ENCODE assay signal across 8 mouse cellular contexts in genomic region chr14:32201354-32201753, GRCm38 (mm10). TPM values are rescaled to one million over a fixed set of nuclear protein-coding genes. Genes with fewer than 3 reads are reported as not detected.
DNase-seq lines count a peak whose midpoint lies in the region; ATAC-seq and TF ChIP-seq lines count a peak whose summit lies in the region.

No protein-coding gene starts in this region.

- H3K36me3 ChIP-seq in kidney, embryonic 15.5 days, result peaks cover 34% of the 10 kb centered on the region
- peaks cover 47% of the 10 kb centered on the region for H3K36me3 ChIP-seq in G1E (replicated peaks)
- H3K36me3 ChIP-seq in embryonic facial prominence, embryonic 14.5 days (ENCODE audit: control insufficient read depth, insufficient read depth, low read length), result peaks cover 28% of the 10 kb centered on the region
- peaks cover 33% of the 10 kb centered on the region for H3K36me3 ChIP-seq in limb, embryonic 12.5 days
- H3K36me3 ChIP-seq in neural tube, embryonic 12.5 days, result peaks cover 22% of the 10 kb centered on the region

- peaks cover 28% of the 10 kb centered on the region for H3K4me1 ChIP-seq in kidney, embryonic 15.5 days
- H3K4me1 ChIP-seq in G1E (ENCODE audit: insufficient read depth, low read depth, low read length), result peaks cover 42% of the 10 kb centered on the region
- H3K4me1 ChIP-seq in embryonic facial prominence, embryonic 14.5 days (ENCODE audit: control insufficient read depth, insufficient read depth, low read length), result peaks cover 18% of the 10 kb centered on the region
- peaks cover 21% of the 10 kb centered on the region for H3K4me1 ChIP-seq in limb, embryonic 12.5 days (replicated peaks)
- peaks cover 25% of the 10 kb centered on the region for H3K4me1 ChIP-seq in neural tube, embryonic 12.5 days

- 0% methylated on average over 26 of the region's 26 CpGs for WGBS in kidney, embryonic 15.5 days
- 0% methylated on average over 21 of the region's 26 CpGs for WGBS in embryonic facial prominence, embryonic 14.5 days
- WGBS in limb, embryonic 12.5 days, result under 1% methylated on average over 26 of the region's 26 CpGs
- 3% methylated on average over 26 of the region's 26 CpGs for WGBS in neural tube, embryonic 12.5 days

- H3K27me3 ChIP-seq in kidney, embryonic 15.5 days, result no peaks in the 10 kb centered on the region
- no peaks in the 10 kb centered on the region for H3K27me3 ChIP-seq in G1E (ENCODE audit: insufficient read depth, low read length)
- H3K27me3 ChIP-seq in embryonic facial prominence, embryonic 14.5 days (replicated peaks; ENCODE audit: control insufficient read depth, insufficient read depth, low read length), result no peaks in the 10 kb centered on the region
- H3K27me3 ChIP-seq in limb, embryonic 12.5 days, result no peaks in the 10 kb centered on the region
- no peaks in the 10 kb centered on the region for H3K27me3 ChIP-seq in neural tube, embryonic 12.5 days (replicated peaks)

- peak overlapping the region; percentile 98 for H3K9ac ChIP-seq in kidney, embryonic 15.5 days
- peak overlapping the region; percentile 92 for H3K9ac ChIP-seq in embryonic facial prominence, embryonic 14.5 days (ENCODE audit: low read depth, low read length)
- H3K9ac ChIP-seq in limb, embryonic 12.5 days (replicated peaks), result peak overlapping the region; percentile 95
- peak overlapping the region; percentile 93 for H3K9ac ChIP-seq in neural tube, embryonic 12.5 days

- no peaks in the 10 kb centered on the region for H3K9me3 ChIP-seq in kidney, embryonic 15.5 days (replicated peaks)
- no peaks in the 10 kb centered on the region for H3K9me3 ChIP-seq in G1E (replicated peaks)
- H3K9me3 ChIP-seq in embryonic facial prominence, embryonic 14.5 days (ENCODE audit: control insufficient read depth, low read length), result no peaks in the 10 kb centered on the region
- H3K9me3 ChIP-seq in limb, embryonic 12.5 days, result peaks cover 5% of the 10 kb centered on the region; the same call in 1 of the 2 replicates
- H3K9me3 ChIP-seq in neural tube, embryonic 12.5 days, result peaks cover 3% of the 10 kb centered on the region; the same call in 1 of the 2 replicates

- H3K27ac ChIP-seq in kidney, embryonic 15.5 days, result peak overlapping the region; percentile 71
- peak overlapping the region; percentile 58; the same call in 1 of the 2 replicates for H3K27ac ChIP-seq in embryonic facial prominence, embryonic 14.5 days (replicated peaks; ENCODE audit: low read depth, low read length)
- H3K27ac ChIP-seq in limb, embryonic 12.5 days, result peak overlapping the region; percentile 5; the same call in 1 of the 2 replicates
- no peak overlapping the region for H3K27ac ChIP-seq in neural tube, embryonic 12.5 days

- H3K4me2 ChIP-seq in kidney, embryonic 15.5 days, result peak overlapping the region; percentile 67
- H3K4me2 ChIP-seq in embryonic facial prominence, embryonic 14.5 days (ENCODE audit: low read depth, low read length), result peak overlapping the region; percentile 80
- H3K4me2 ChIP-seq in limb, embryonic 12.5 days, result peak overlapping the region; percentile 90
- H3K4me2 ChIP-seq in neural tube, embryonic 12.5 days (replicated peaks), result peak overlapping the region; percentile 75

- TF ChIP-seq CTCF in G1E (IDR thresholded peaks at IDR 0.05; ENCODE audit: low read depth, low read length), result no peak

- peak overlapping the region; percentile 99 for H3K4me3 ChIP-seq in kidney, embryonic 15.5 days (replicated peaks)
- peak overlapping the region; percentile 97 for H3K4me3 ChIP-seq in G1E (ENCODE audit: low read depth, low read length)
- H3K4me3 ChIP-seq in embryonic facial prominence, embryonic 14.5 days (ENCODE audit: low read depth, low read length), result peak overlapping the region; percentile 98
- H3K4me3 ChIP-seq in limb, embryonic 12.5 days (replicated peaks), result peak overlapping the region; percentile 97
- H3K4me3 ChIP-seq in neural tube, embryonic 12.5 days, result peak overlapping the region; percentile 90

- no peak; the same call in 1 of the 2 replicates for ATAC-seq in kidney, embryonic 15.5 days (replicated peaks; ENCODE audit: low FRiP score)
- no peak for ATAC-seq in G1E (ENCODE audit: extremely low read depth, insufficient number of reproducible peaks, low FRiP score, poor library complexity, severe bottlenecking)
- peak; percentile 61 for ATAC-seq in embryonic facial prominence, embryonic 14.5 days (ENCODE audit: low read depth)
- peak; percentile 42; the same call in 1 of the 2 replicates for ATAC-seq in limb, embryonic 12.5 days (ENCODE audit: insufficient number of reproducible peaks, insufficient read depth, low FRiP score, low TSS enrichment, low read depth)
- peak; percentile 33; the same call in 1 of the 2 replicates for ATAC-seq in neural tube, embryonic 12.5 days (ENCODE audit: low FRiP score, low read depth)

- DNase-seq in kidney, postnatal 14 days, result no peak
- DNase-seq in G1E (ENCODE audit: low spot score), result peak; percentile 13
- peak; percentile 12 for DNase-seq in embryonic facial prominence, embryonic 14.5 days (ENCODE audit: low spot score)
- no peak for DNase-seq in natural killer cell, adult 2 months (ENCODE audit: low spot score in 2 of 2)
- DNase-seq in spleen, postnatal 10 days (ENCODE audit: low spot score in 2 of 2), result no peak

RNA-seq across cellular contexts. Expression of gene Timm23, which starts 0.3 kb away (rescaled TPM):
- 300 and 306 TPM in 2 replicates for polyA plus RNA-seq in kidney, embryonic 15.5 days (2015; fragmentation: Nextera tagmentation; extraction: Ambion mirVana)
- total RNA-seq in G1E (2014; fragmentation: Nextera tagmentation) (349 and 453 TPM in 2 replicates), G1E (2017) (229 and 240 TPM in 2 replicates)
- polyA plus RNA-seq in G1E (2012), result 468 and 573 TPM in 2 replicates
- 298 and 302 TPM in 2 replicates for polyA plus RNA-seq in embryonic facial prominence, embryonic 14.5 days (2014; fragmentation: Nextera tagmentation; extraction: Ambion mirVana)
- polyA plus RNA-seq in limb, embryonic 12.5 days (2016; fragmentation: Nextera tagmentation; extraction: Ambion mirVana), result 272 and 281 TPM in 2 replicates
- 220 and 229 TPM in 2 replicates for polyA plus RNA-seq in neural tube, embryonic 12.5 days (2016; fragmentation: Nextera tagmentation; extraction: Ambion mirVana)

RNA-seq across cellular contexts. Expression of gene Parg, which starts 0.4 kb away (rescaled TPM):
- 46.2 and 48.1 TPM in 2 replicates for polyA plus RNA-seq in kidney, embryonic 15.5 days (2015; fragmentation: Nextera tagmentation; extraction: Ambion mirVana)
- total RNA-seq in G1E (2014; fragmentation: Nextera tagmentation) (74.7 and 97.6 TPM in 2 replicates), G1E (2017) (105 and 123 TPM in 2 replicates)
- 33.1 and 33.9 TPM in 2 replicates for polyA plus RNA-seq in G1E (2012)
- polyA plus RNA-seq in embryonic facial prominence, embryonic 14.5 days (2014; fragmentation: Nextera tagmentation; extraction: Ambion mirVana), result 45.2 and 46.0 TPM in 2 replicates
- polyA plus RNA-seq in limb, embryonic 12.5 days (2016; fragmentation: Nextera tagmentation; extraction: Ambion mirVana), result 64.4 and 65.8 TPM in 2 replicates
- 57.1 and 61.0 TPM in 2 replicates for polyA plus RNA-seq in neural tube, embryonic 12.5 days (2016; fragmentation: Nextera tagmentation; extraction: Ambion mirVana)

RNA-seq across cellular contexts. Expression of gene Ncoa4, which starts 41.7 kb away (rescaled TPM):
- 107 and 110 TPM in 2 replicates for polyA plus RNA-seq in kidney, embryonic 15.5 days (2015; fragmentation: Nextera tagmentation; extraction: Ambion mirVana)
- total RNA-seq in G1E (2014; fragmentation: Nextera tagmentation), result 197 and 228 TPM in 2 replicates
- 256 and 288 TPM in 2 replicates for total RNA-seq in G1E (2017)
- polyA plus RNA-seq in G1E (2012), result 6.6 and 6.8 TPM in 2 replicates
- polyA plus RNA-seq in embryonic facial prominence, embryonic 14.5 days (2014; fragmentation: Nextera tagmentation; extraction: Ambion mirVana), result 112 TPM in 2 replicates
- polyA plus RNA-seq in limb, embryonic 12.5 days (2016; fragmentation: Nextera tagmentation; extraction: Ambion mirVana), result 69.5 and 76.8 TPM in 2 replicates
- polyA plus RNA-seq in neural tube, embryonic 12.5 days (2016; fragmentation: Nextera tagmentation; extraction: Ambion mirVana), result 89.2 and 90.2 TPM in 2 replicates

RNA-seq across cellular contexts. Expression of gene Msmb, which starts 59.5 kb away (rescaled TPM):
- polyA plus RNA-seq in kidney, embryonic 15.5 days (2015; fragmentation: Nextera tagmentation; extraction: Ambion mirVana), result not detected in 2 replicates
- total RNA-seq in G1E (2014; fragmentation: Nextera tagmentation) (2.1 TPM in 1 of 2 replicates, not detected in the other), G1E (2017) (0.41 and 0.44 TPM in 2 replicates)
- polyA plus RNA-seq in G1E (2012), result not detected in 2 replicates
- not detected in 2 replicates for polyA plus RNA-seq in embryonic facial prominence, embryonic 14.5 days (2014; fragmentation: Nextera tagmentation; extraction: Ambion mirVana)
- not detected in 2 replicates for polyA plus RNA-seq in limb, embryonic 12.5 days (2016; fragmentation: Nextera tagmentation; extraction: Ambion mirVana)
- not detected in 2 replicates for polyA plus RNA-seq in neural tube, embryonic 12.5 days (2016; fragmentation: Nextera tagmentation; extraction: Ambion mirVana)

Comparison
In these comparisons a context has a peak if more than half of its experiments do, and no peak if none do; other contexts are left out.
1. ATAC-seq: peak in embryonic facial prominence, embryonic 14.5 days (single experiment), limb, embryonic 12.5 days (single experiment) and neural tube, embryonic 12.5 days (single experiment); none in kidney, embryonic 15.5 days (single experiment) and G1E (single experiment).
2. DNase-seq: peak in G1E (single experiment) and embryonic facial prominence, embryonic 14.5 days (single experiment); none in kidney, postnatal 14 days (single experiment), natural killer cell, adult 2 months (0 of 2) and spleen, postnatal 10 days (0 of 2).
3. Peak in every context shown above with its lines, with median percentiles within 50 percentile points of each other: H3K4me2 ChIP-seq, H3K4me3 ChIP-seq and H3K9ac ChIP-seq.